Mouse (Mus musculus) kidney, postnatal 10 days (tissue): ENCODE results near the gene Lingo3.
"Not testable (repeated sequence)": the region's sequence is repeated elsewhere in the genome, so short reads cannot be mapped to it uniquely, and the experiment has no call there.

Source experiments
- DNase-seq: peaks from one replicate; pipeline ENCODE4 v3.0.0; 2021; ENCODE audit warnings: mixed read lengths

Gene Lingo3

DNA sequence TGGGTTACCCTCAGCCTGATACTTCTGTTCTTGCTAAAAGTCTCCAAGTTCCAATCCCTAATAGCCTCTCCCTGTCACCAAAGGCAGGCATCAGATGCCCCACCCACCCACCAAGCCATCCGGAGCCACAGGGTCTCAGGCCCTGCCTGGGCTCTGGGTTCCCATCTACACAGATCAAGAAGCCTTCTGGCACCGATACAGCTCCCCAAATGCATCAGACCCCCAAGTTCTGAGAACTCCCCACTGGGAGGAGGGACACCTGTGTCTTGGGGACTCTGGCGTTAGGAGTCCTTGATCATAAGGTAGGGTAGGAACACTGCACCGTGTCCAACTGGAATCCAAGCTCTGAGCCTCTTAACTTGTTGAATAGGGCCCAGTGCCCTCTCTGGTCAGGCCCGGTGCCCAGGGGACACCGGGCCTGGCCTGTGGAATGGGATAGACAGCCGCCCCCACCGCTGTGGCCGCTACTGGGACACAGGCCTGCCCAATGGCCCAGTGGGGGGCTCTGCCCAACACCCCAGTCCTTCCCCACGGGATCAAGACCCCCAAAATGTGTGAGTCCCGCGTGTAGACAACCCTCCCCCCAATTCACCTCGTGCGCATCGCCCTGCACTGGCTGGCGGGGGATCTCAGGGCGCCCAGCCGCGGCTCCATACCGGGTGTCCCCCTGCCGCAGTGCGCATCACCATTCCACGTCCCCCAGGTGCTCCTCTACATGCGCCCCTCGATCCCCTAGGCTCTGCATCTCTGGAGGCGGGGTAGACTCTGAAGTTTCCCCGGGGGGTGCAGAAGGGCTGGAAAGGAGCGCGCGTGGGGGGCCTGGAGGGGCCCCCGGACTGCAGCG is 530 bp downstream of the Lingo3 start:
- DNase-seq, result no peak

DNA sequence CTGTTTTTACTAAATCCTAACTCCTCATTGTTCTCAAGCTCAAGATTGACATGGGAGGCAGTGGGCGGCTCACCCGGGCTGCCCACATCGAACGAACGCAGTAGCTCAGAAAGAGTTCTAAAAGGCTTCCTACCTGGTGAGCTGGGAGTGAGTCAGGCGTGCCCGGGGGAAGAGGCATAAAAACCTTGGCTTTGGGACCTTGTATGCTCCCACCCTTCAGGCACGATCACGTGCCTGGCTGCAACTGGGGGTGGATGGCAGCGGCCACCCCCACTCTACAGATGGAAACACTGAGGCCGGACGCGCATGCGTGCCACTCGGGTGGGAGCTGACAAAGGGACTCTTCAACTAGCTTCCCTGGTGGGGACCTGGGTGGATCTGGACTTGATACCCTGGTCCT is 1.5 kb downstream of the Lingo3 start:
- DNase-seq, result no peak

DNA sequence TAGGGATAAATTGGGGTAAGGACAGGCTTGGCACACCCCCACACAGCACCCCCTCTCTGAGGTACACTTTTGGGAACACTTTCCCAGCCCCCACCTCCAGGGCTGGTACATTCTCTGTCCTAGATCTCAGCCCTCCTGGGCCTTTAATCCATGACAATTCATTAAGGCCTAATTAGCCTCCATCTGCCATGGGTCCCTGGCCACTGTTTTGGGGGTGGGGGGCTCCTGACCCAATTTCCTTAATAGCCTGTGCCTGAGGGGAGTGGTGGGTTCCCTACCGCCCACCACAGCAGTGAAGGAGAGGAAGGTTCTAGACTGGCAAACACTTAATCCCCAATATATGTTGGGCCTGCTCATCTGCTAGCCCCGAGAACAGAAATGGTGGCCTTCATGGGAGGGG is 2.2 kb downstream of the Lingo3 start:
- no peak for DNase-seq

DNA sequence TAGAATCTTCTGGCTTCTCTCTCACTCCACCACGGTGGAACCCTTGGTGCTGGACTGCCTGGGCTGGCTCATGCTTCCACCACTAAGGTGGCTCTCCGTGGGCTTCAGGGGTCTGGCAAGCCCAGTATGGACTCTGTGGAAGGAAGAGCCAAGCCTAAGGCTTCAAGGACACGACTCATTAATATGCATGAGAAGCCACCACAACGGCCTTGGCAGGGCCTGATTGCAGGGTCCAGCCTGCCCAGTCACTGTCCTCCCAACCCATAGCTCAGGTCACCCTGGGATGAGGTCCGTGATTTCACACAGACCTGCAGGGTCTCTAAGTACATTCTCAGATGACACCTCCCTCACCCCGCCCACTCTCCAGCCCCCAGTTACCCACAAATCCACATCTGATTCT is 4.0 kb downstream of the Lingo3 start:
- DNase-seq, result no peak

DNA sequence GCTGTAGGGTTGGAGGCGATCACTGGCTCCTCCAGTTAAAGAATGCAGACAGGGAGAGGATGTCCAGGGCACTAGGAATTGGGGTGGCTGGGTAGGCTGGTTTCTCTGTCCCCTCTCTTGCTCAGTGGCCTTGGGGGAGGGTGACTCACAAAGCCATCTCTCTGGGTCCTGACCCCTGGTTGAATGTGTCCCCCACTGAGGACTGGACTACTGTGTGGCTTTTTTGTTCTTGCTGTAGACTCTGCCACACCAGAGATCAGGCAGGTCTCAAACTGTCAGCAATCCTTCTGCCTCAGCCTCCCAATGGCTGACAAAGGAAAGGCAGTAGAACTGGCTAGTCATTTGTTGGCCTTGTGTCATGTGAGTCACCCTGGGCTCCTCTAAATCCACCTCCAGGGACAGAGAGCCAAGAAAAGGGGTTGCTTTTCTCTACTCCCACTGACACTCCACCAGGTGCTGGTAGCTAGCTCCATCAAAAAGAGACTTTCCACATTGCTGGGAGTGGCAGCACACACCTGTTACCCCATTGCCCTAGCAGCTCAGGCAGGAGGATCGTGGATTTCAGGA is 5.4 kb downstream of the Lingo3 start:
- DNase-seq, result no peak

DNA sequence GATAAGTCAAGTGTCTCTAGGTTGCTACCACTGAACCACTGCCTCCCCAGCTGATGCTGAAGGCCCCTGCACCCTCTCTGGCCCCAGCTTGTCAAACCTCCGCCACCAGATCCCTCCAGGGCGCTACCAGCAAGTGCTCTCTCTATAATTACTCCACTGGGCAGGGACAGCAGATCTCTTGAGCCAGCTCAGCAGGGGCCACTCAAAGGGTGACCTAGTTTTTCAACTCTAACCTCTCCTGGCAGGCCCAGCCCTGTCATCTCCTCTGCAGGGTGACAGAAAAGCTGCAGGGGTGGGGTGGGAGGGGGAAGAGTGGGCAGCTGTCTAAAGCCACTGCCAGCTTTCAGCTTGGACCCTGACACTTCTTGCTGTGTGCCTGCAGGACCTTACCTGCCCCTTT is 6.0 kb downstream of the Lingo3 start:
- no peak for DNase-seq

DNA sequence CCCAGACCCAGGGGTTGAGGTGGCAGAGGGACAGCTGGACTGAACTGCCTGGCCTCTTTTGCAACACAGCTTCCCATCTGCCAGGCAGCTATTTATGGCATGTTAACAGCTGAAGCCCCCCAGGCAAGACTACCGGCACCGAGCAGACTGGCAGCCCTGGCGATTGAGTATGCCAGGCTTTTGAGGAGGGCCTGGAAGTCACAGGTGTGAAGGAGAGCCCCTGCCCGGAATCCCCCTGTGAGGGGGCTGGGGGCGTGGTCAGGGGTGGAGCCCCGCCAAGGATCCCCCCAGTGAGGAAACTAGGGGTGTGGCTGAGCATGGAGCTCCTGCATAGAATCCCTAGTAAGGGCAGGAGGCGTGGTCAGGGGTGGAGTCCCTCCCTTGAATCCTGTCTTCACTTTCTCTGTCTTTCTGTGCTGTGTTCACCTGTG is 6.9 kb downstream of the Lingo3 start:
- no peak for DNase-seq

DNA sequence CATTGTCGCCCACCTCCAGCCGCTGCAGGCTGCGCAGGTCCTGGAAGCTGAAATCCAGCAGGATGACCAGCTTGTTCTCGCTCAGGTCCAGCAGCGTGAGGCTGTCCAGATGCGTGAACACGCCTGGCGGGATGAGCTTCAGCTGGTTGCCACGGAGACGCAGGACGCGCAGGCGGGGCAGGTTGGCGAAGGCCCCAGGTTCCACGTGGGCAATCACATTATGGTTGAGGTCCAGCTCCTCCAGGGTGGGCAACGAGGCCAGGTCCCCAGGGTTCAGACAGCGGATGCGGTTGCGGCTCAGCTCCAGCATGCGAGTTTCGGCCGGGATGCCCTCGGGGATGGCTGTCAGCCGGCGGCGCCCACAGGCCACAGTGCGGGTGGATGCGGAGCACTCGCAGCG is 8.2 kb downstream of the Lingo3 start:
- no peak for DNase-seq

DNA sequence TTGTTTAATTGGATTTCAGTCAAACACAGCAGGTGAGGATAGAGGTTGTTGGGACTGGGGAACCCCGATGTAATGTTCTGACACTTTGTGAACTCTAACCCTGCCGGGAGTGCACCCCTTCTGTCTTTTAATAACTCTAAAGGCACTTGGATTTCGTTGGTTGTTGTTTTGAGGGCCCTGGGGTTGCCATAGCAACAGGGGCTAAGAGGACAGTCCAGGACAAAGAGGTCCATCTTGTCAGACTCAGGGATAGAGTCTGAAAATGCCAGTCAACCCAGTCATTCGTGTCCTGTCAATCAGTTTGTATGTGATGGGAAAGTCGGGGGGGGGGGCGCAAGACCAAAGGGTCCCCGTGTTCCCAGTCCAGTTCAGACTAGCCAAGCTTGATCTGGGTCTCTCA is 11.0 kb downstream of the Lingo3 start:
- no peak for DNase-seq

DNA sequence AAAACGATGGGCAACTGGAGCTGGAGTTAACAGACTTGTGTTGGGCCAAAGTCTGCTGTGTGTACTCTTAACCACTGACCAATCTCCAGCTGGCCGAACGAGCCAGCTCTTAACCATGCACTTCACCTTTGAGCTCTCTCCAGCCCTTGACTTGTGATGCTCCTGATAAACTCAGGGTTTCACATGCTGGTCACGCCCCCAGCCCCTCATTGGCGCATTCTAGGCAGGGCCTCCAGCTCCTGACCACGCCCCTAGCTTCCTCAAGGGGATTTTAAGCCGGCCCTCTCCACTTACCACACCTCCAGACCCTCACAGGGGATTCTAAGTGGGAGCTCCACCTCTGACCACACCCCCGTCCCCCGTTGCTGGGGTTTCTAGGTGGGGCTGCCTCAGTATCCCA is 12.7 kb downstream of the Lingo3 start:
- DNase-seq, result peak; percentile 89

DNA sequence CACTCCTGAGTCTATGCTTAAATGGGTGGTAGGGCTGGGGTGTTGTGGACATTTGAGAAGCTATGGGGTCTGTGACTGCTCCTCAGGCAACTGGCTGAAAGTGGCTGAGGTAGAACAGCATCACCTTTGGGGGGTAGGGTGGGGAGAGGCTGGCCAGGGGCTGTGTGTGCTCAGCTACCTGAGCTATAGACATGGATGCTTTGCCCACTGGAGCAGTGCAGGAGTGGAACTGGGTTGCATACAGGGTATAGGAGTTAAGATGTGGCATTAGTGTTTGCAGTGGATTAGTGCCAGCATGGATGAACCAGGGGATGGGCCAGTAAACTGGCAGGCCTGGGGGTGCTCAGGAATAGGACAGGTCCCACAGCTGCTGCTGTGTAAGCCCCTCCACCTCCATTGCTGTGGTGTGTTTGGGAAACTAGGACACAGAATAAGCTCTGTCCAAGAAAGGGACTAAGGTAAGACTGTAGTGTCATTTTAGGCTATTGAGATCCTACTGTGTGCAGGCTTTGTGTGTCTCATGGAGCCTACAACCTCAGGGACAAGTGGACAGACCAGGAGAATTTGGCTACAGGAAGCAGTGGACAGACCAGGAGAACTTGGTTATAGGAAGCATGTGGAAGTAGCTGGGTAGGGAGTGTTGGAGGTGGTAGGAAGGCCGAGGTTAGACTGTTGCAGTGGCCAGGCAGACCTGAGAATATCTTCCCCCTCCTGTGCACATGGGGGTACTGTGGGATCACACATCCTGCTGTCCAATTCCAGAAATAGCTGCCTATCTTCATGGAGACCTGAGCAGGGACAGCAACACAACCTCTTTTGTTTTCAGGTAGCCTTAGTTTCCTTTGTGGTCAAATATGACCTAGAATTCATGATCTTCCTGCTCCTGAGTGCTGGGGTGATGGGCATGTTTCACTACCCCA is 14.2 kb downstream of the Lingo3 start:
- DNase-seq, result no peak

DNA sequence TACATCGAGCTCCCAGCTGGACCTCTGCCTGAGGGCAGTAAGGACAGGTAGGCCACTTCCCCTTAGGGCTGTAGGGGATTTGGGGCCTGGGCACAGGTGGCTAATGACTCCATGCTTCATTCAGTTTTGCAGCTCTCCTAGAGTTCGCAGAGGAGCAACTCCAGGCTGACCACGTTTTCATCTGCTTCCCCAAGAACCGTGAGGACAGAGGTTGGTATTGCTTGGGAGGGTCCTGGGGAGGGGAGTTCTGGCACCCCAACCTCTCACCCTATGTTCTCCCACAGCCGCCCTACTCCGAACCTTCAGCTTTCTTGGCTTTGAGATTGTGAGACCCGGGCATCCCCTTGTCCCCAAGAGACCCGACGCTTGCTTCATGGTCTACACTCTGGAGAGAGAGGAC is 15.3 kb downstream of the Lingo3 start:
- not testable (repeated sequence) for DNase-seq

DNA sequence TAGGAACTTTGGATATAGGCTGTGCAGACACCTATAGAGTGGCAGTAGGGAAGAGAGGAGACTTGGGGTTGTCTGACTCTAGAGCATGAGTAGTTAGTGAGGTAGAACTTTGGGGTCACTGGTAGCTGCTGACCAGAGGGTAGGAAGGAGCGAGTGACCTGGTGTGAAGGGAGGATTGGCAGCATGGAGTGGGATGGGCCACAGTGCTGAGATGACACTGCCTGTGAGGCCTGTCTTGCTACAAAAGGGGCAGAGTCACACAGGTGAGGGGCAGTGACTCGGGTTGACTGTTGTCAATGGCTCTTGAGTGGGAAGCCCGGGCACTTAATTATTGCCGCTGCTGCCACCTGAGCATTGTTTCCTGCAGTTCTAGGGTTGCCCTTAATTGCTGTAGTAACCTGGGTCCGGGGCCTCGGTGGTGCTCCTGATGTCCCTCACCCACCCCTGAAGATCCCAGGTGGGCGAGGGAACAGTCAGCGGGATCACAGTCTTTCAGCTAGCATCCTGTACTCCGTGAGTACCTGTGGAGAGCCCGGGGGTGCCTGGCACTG is 15.9 kb downstream of the Lingo3 start:
- no peak for DNase-seq

DNA sequence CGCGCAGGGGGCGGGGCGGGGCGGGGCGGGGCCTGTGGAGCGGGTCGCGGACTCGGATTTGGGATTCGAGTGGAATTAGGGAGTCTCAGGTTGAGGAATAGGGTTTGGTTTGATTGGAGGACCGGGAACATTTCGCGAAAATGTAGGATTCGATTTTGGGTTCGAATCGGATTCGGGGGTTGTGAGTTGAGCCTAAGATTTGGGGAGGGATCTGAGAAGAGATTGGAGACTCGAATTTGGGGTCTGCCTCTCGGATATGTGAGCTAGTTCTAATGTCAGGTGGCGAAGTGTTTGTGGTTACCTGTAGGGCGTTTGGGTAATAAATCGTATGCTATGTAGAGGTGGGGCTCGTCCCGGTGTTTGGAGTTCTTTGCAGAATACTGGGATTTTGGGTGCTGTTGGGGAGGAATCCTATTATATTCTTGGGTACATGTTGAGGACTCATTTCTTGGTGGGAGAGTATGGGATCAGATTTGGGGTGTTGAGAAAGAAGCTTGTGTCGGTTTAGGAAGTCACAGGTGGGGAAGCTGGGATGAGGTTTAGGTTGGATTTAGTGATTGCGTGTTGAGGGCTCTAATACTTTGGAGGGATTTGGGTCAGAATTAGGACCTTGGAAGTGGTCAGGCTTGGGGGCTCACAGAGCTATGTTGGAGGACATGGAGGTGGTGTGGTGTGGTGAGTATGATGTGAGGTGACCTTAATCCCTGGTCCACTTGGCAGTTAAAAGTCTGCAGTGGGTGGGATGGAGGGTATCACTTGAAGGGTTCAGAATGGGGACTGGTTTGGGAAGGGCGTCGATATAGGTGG is 16.6 kb downstream of the Lingo3 start:
- no peak for DNase-seq

DNA sequence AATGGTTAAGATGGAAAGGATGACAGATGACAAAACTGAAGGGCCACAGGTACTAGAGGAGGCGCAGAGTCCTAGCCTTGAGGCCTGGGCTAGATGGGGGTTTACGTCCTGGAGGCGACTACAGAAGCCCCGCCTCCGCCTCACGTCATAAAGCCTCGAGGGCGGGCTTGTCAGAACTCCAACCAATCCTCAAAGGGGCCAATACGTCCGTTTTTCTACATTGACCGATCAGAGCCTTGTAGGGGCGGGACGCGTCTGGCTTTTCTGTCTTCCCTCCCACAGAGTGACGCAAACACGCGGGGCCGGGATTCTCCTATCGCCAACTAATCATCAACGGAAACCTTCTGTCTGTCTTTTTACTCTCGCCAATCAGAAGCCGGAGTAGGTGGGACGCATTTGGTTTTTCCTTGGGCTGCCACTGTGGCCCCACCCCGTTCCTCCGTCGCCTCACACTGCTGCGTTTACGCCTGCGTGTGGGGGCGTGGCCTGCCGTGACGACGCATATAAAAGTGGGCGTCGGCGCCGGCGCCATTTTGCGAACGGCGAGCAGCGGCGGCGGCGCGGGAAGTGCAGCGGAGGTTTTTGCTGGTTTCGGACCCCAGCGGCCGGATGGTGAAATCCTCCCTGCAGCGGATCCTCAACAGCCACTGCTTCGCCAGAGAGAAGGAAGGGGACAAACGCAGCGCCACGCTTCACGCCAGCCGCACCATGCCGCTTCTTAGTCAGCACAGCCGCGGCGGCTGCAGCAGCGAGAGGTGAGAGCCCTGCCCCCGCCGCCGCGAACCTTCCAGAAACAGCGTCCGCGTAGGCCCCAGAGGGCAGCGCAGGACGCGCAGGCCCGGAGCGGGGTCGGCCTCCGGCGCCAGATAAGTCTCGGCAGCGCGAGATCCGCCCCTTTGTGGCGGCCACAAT is 17.4 kb downstream of the Lingo3 start, which contains the start of gene Oaz1:
Gene Oaz1, plus strand, starts transcription at position 506 of the 912 bp plus-strand sequence.
- DNase-seq, result peak; percentile 99

DNA sequence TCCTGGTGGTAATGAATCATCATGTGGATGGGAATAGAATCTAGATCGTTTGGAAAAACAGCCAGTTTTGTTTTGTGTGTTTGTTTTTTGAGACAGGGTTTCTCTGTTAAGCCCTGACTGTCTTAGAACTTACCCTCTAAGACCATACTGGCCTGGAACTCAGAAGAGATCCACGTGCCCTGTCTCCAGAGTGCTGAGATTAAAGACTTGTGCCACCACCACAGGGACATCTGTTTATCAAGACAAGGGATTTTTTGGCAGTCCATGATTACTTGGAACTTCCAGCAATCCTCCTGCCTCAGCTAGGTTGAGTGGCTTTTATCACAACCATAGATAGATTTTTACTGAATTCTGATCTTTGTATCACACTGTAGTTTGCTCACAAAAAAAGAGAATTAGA is 19.0 kb downstream of the Lingo3 start:
- no peak for DNase-seq

DNA sequence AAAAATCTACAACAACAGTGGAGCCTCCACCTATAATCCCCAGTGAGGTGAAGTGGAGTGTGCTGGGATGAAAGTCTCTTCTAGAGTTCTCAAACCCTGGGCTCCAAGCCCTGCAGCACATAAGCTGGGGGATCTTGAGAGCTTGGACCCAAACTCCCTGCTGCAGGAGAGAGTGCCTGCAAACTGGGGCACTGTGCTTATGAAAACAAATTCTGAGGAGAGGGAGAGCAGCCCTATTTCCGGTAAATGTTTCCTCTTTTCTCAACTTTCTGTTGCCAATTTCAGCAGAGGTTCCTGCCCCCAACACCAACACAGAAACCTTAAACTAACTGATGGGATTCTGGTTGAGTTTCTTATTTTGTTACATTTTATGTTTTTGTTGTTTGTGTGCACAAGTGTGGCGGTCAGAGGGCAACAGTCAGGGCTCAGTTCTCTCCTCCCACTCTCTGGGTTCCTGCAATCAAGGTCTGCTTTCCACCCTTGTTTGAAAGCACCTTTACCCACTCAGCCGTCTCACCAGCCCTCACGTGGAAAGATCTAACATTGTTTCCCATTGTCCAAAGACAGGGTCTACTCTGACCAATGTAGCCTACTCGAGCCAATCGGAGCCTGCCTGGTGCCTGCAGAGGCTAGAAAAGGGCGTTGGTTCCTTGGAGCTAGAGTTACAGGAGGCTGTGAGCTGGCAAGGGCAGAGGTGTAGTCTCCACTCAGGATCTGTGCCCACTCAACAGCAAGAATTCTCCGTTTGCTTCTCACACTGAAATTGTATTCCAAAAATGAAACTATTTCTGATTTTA is 19.8 kb downstream of the Lingo3 start:
- DNase-seq, result no peak

DNA sequence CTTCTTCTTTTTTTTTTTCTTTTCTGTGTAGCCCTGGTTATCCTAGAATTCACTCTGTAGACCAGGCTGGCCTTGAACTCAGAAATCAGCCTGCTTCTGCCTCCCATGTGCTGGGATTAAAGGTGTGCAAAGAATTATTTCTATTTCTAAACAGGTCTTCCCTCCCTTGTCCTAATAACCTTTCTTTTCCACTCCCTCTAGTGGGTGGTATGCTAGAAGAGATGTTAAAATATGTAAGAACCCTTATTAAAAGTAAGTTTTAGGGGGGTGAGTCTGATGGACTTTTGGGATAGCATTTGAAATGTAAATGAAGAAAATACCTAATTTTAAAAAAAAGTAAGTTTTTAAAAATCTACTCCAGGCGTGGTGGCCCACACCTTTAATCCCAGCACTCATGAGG is 20.5 kb downstream of the Lingo3 start:
- no peak for DNase-seq

DNA sequence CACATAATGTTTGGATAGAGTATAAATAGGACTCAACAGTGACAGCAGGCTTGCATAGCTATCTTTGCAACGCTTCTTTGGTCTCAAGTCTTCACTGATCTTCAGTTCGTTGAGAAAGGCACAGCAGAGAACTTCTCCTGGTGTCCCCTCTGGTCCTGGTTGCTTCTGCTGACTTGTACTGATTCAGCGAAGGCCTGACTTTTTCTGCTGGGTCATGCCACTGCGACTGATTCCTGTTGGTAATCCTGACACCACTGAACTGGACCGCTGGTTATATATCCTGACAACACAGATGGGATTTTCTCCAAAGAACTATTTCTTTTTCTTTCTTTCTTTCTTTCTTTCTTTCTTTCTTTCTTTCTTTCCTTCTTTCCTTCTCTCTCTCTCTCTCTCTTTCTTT is 21.3 kb downstream of the Lingo3 start:
- DNase-seq, result no peak

DNA sequence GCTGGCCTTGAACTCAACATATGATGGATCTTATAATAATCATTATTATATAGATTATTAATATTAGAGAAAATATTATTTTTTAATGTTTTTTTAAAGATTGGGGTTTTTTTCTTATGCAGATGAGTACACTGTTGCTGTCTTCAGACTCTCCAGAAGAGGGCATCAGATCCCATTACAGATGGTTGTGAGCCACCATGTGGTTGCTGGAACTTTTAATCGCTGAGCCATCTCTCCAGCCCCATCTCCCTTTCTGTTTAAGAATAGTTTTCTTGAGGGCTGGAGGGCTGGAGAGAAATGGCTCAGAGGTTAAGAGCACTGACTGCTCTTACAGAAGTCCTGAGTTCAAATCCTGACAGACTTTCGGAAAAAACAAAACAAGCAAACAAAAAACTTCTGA is 21.8 kb downstream of the Lingo3 start:
- peak; percentile 51 for DNase-seq
